Mouse (Mus musculus) bone marrow macrophage, adult 2 months (primary cell): ENCODE measurements at regions not wholly inside any gene's neighbourhood (a gene's known extent, or its start where the extent isn't known, plus 50 kb on each side); places are given as distances from the start of the nearest gene placed in this dataset.

Experiments
- CTCF ChIP-seq: IDR thresholded peaks from 2 replicates; pipeline ENCODE4 v1.5.1; 2012; ENCODE audit warnings: low read depth, mild to moderate bottlenecking, low read length, moderate library complexity
- POLR2A ChIP-seq: IDR thresholded peaks from 2 replicates; pipeline ENCODE4 v1.6.1; 2012; ENCODE audit warnings: mild to moderate bottlenecking, low read depth, low read length, borderline replicate concordance

GRCm38 (mm10) chr2:148250902-148251301 lies 144.2 kb upstream of the Sstr4 start:
- TF ChIP-seq CTCF, result no peak
- no peak for TF ChIP-seq POLR2A
